Mouse (Mus musculus) gastrocnemius, adult 18-20 months (tissue): Measurements from ENCODE around the gene Gtf2h4. TPM values are rescaled to one million over a fixed set of nuclear protein-coding genes. Genes with fewer than 3 reads are reported as not detected.

ENCODE experiments used
- DNase-seq: peaks from one replicate; pipeline ENCODE4 v3.0.0; 2021; ENCODE audit warnings: low spot score
- long read RNA-seq, 2 experiments: library from polyadenylated mRNA; stranded (forward); transcript quantifications; one replicate each; pipeline ENCODE4 v2.0.0; 2021
- total RNA-seq, 2 experiments: library from RNA; stranded (reverse); gene quantifications; 2 replicates each; pipeline ENCODE4 v1.2.3; 2021

Gene Gtf2h4
- 10 to 100 TPM; 17.7 to 18.9 TPM for total RNA-seq
- long read RNA-seq, experiment 1, transcript Gtf2h4-201 (14 exons, 1,679 nt) = major isoform, 12 of 15 reads
- long read RNA-seq, experiment 1, partial matches to known transcripts = 1 of 15 reads
- long read RNA-seq, experiment 1, other reads (novel, unspliced or antisense) = 2 of 15 reads
- long read RNA-seq, experiment 2, transcript Gtf2h4-201 (14 exons, 1,679 nt) = major isoform, 11 of 13 reads
- long read RNA-seq, experiment 2, partial matches to known transcripts = 2 of 13 reads
- long read RNA-seq, experiment 2, other reads (novel, unspliced or antisense) = 0 of 13 reads

GRCm38 (mm10) chr17:35673416-35674035 lies at the start of gene Gtf2h4:
Gtf2h4 (minus strand) TSS chr17:35673739.
- DNase-seq = peak; percentile 96

GRCm38 (mm10) chr17:35721676-35722075 lies 48.1 kb upstream of the Gtf2h4 start:
- DNase-seq = no peak

GRCm38 (mm10) chr17:35720340-35720727 lies 46.8 kb upstream of the Gtf2h4 start:
- DNase-seq = no peak

- DNase-seq = no peak
Observed at GRCm38 (mm10) chr17:35719616-35720339, 46.2 kb upstream of the Gtf2h4 start.

- DNase-seq = no peak
Observed at GRCm38 (mm10) chr17:35717080-35717479, 43.5 kb upstream of the Gtf2h4 start.

GRCm38 (mm10) chr17:35716114-35716513 lies 42.6 kb upstream of the Gtf2h4 start:
- no peak for DNase-seq

- DNase-seq = no peak
Observed at GRCm38 (mm10) chr17:35710705-35711347, 37.3 kb upstream of the Gtf2h4 start.

- no peak for DNase-seq
Observed at GRCm38 (mm10) chr17:35708611-35709010, 35.1 kb upstream of the Gtf2h4 start.

GRCm38 (mm10) chr17:35707929-35708328 lies 34.4 kb upstream of the Gtf2h4 start:
- no peak for DNase-seq

- DNase-seq = no peak
Observed at GRCm38 (mm10) chr17:35705836-35706235, 32.3 kb upstream of the Gtf2h4 start.

GRCm38 (mm10) chr17:35704621-35705464 lies 31.3 kb upstream of the Gtf2h4 start, which contains the start of gene Ddr1:
Ddr1 (minus strand) TSS chr17:35704621.
- DNase-seq = no peak

GRCm38 (mm10) chr17:35703751-35704271 lies 30.3 kb upstream of the Gtf2h4 start:
- no peak for DNase-seq

- no peak for DNase-seq
Observed at GRCm38 (mm10) chr17:35703065-35703464, 29.5 kb upstream of the Gtf2h4 start.

GRCm38 (mm10) chr17:35702605-35703004 lies 29.1 kb upstream of the Gtf2h4 start:
- DNase-seq = no peak

- DNase-seq = peak; percentile 24
Observed at GRCm38 (mm10) chr17:35701978-35702461, 28.5 kb upstream of the Gtf2h4 start.

- no peak for DNase-seq
Observed at GRCm38 (mm10) chr17:35701203-35701977, 27.9 kb upstream of the Gtf2h4 start.

GRCm38 (mm10) chr17:35700371-35700961 lies 26.9 kb upstream of the Gtf2h4 start:
- DNase-seq = peak; percentile 81

- DNase-seq = peak; percentile 83
Observed at GRCm38 (mm10) chr17:35699919-35700318, 26.4 kb upstream of the Gtf2h4 start.

GRCm38 (mm10) chr17:35698501-35698883 lies 25.0 kb upstream of the Gtf2h4 start:
- no peak for DNase-seq
